Mouse (Mus musculus): ENCODE data around the gene Pfpl. TPM values are rescaled to one million over a fixed set of nuclear protein-coding genes. Genes with fewer than 3 reads are reported as not detected.

The Pfpl gene
- 0.02 TPM in 1 of 2 replicates, not detected in the other for polyA plus RNA-seq (2012; rRNA removed)

DNA sequence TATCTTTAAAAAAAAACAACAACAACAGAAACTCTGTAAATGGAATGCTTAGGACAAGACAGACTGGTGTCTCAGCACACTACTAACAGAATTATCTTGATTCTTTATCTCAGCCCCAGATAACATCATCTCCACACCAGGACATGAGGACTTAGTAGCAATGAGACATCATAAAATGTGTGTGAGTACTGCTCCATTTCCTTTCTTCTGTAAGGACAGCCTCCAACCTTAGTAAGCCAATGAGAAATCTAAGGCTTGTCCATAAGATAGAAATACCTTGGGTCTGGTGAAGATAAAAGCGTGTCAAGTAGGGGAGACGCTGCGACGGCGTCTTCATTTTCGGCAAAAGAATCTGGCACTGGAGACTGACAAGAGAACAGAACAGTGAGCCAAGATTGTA is at the start of gene Pfpl:
Gene Pfpl (plus strand): TSS at position 301 of the 400 bp plus-strand sequence.
- no peak within 1 kb of the TSS for H3K4me3 ChIP-seq (ENCODE audit: insufficient read depth, low read length)
- no peak within 1 kb of the TSS for H3K27ac ChIP-seq (ENCODE audit: insufficient read depth, low read length)
- TF ChIP-seq CTCF (IDR thresholded peaks at IDR 0.05; ENCODE audit: extremely low read depth, insufficient read depth, low read length) (no peak), POLR2A (IDR thresholded peaks at IDR 0.05; ENCODE audit: extremely low read depth, insufficient read depth, low read length) (no peak)
- H3K4me1 ChIP-seq (ENCODE audit: control insufficient read depth, insufficient read depth, low read length): no peaks in the 10 kb centered on the region

DNA sequence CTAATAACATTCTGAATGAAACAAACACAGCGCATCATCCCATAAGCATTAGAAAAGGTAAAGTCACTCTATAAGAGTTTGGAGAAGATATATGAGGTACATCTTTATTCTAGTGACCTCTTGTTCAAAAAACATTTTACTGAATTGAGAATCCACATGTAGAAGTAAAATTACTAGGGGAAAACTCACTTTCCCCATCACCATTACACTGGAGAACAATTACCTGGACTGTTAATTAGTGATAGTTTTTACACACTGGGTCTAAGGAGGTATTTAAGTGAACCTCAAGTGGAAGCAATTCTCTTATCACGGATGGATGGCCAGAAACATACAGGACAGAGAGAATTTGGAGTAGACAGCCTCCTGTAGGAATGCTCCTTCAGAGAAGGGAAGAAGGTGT is 40.7 kb upstream of the Pfpl start, which contains the start of gene Olfr1440:
Gene Olfr1440 (plus strand): TSS at position 301 of the 400 bp plus-strand sequence.
- no peak within 1 kb of the TSS for H3K4me3 ChIP-seq (ENCODE audit: insufficient read depth, low read length)
- TF ChIP-seq CTCF (IDR thresholded peaks at IDR 0.05; ENCODE audit: extremely low read depth, insufficient read depth, low read length) (no peak), POLR2A (IDR thresholded peaks at IDR 0.05; ENCODE audit: extremely low read depth, insufficient read depth, low read length) (no peak)
- no peaks in the 10 kb centered on the region for H3K4me1 ChIP-seq (ENCODE audit: control insufficient read depth, insufficient read depth, low read length)
- H3K27ac ChIP-seq (ENCODE audit: insufficient read depth, low read length): no peak within 1 kb of the TSS

DNA sequence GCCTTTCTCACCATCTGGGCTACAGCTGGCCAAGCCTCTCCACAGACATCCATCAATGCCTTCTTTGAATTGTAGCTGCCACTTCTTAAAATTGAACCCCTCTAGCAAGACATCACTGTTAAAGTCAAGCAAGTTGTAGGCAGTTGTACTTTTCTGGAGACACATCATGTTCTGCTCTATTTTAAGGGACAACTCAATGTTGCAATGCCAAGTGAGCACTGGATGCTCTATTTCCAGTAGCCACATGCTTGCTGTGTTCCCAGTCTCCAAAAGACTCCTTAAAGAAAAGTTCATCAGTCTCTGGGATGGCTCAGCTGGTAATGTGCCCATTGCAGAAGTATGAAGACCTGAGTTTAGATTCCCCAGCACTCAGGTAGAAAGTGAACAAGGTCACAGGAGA is 14.0 kb upstream of the Pfpl start:
- no peaks in the 10 kb centered on the region; the same call in 1 of the 2 replicates for H3K4me1 ChIP-seq (ENCODE audit: control insufficient read depth, insufficient read depth, low read length)
- H3K27ac ChIP-seq (ENCODE audit: insufficient read depth, low read length): no peak overlapping the region
- H3K4me3 ChIP-seq (ENCODE audit: insufficient read depth, low read length): no peak overlapping the region
- TF ChIP-seq CTCF (IDR thresholded peaks at IDR 0.05; ENCODE audit: extremely low read depth, insufficient read depth, low read length) (no peak), POLR2A (IDR thresholded peaks at IDR 0.05; ENCODE audit: extremely low read depth, insufficient read depth, low read length) (no peak)

DNA sequence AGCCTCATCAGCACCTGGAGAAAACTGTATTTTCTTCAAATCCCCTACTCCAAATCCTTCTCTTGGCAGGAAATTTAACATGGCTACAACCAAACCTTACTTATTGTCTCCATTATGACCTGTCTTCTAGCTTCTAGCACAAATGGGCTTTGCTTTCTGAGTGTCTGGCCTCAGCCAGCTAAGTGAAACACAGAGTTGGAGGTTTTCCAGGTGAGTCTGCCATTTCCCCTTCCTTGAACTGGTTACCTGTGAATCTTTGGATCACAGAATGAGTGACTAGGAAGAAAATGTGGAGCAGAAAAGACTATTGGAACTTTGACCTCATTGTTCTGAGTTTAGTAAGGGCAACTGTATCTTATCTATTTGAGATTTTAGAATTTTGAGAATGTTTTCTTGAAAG is 10.3 kb upstream of the Pfpl start, which contains the start of gene Olfr1441:
Gene Olfr1441 (plus strand): TSS at position 73 of the 400 bp plus-strand sequence.
- Histone ChIP-seq H3K4me1 (ENCODE audit: control insufficient read depth, insufficient read depth, low read length) (no peaks in the 10 kb centered on the region; the same call in 1 of the 2 replicates), H3K27ac (ENCODE audit: insufficient read depth, low read length) (no peak within 1 kb of the TSS), H3K4me3 (ENCODE audit: insufficient read depth, low read length) (no peak within 1 kb of the TSS)
- TF ChIP-seq POLR2A (IDR thresholded peaks at IDR 0.05; ENCODE audit: extremely low read depth, insufficient read depth, low read length) (no peak), CTCF (IDR thresholded peaks at IDR 0.05; ENCODE audit: extremely low read depth, insufficient read depth, low read length) (no peak)

DNA sequence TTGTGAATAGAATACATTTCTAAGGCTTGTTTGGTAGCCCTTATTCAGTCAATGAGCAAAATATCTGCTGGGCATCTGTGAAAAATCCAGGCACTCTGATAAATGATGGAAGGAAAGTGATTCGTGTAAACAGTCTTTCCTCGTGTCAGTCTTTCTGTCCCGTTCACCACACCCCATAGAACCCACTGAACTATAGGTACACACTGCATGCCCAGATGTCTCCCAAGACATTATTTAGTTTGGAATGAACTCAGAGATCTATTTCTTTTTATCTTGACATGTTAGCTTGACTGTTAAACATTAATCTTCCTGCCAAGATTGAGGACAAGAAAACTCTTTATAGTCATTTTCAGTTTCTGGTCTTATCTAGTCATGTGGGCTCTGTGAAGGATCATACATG is 9.4 kb upstream of the Pfpl start:
- no peak overlapping the region for H3K27ac ChIP-seq (ENCODE audit: insufficient read depth, low read length)
- TF ChIP-seq CTCF (IDR thresholded peaks at IDR 0.05; ENCODE audit: extremely low read depth, insufficient read depth, low read length): no peak
- no peak overlapping the region for H3K4me3 ChIP-seq (ENCODE audit: insufficient read depth, low read length)
- H3K4me1 ChIP-seq (ENCODE audit: control insufficient read depth, insufficient read depth, low read length): no peaks in the 10 kb centered on the region; the same call in 1 of the 2 replicates

DNA sequence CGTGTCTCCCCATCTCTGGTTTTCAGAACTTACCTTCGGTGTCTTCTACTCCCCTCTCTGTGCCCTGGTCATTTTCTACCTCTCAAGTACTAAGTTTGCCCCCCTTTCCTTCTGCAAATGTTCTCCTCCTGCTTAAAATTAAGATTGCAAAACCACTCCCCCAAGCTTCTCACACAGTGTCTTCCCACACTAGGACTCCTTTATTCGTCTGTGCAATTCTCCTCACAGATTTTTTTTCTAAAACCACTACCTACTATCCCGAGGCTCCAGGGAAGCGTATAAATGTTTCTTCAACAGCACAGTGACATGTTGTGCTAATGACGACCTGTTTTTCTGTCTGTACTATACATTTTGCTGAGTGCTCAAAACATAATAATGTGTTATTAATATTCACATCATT is 7.2 kb upstream of the Pfpl start:
- TF ChIP-seq POLR2A (IDR thresholded peaks at IDR 0.05; ENCODE audit: extremely low read depth, insufficient read depth, low read length) (no peak), CTCF (IDR thresholded peaks at IDR 0.05; ENCODE audit: extremely low read depth, insufficient read depth, low read length) (no peak)

DNA sequence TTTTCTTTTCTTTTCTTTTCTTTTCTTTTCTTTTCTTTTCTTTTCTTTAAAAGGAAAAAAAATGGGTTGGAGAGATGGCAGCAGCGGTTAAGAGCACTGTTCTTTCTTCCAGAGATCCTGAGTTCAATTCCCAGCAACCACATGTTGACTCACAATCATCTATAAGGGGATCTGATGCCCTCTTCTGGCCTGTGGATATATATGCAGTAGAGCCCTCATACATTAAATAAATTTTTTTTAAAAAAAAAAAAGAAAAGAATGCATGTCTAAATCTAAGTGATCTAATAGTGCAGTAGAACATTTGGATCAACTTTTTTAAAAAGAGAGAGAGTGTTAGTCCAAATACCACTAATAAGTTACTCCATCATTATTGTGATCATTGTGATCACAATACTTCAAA is 6.0 kb upstream of the Pfpl start:
- Histone ChIP-seq H3K4me3 (ENCODE audit: insufficient read depth, low read length) (no peak overlapping the region), H3K27ac (ENCODE audit: insufficient read depth, low read length) (no peak overlapping the region), H3K4me1 (ENCODE audit: control insufficient read depth, insufficient read depth, low read length) (no peaks in the 10 kb centered on the region)
- no peak for TF ChIP-seq CTCF (IDR thresholded peaks at IDR 0.05; ENCODE audit: extremely low read depth, insufficient read depth, low read length)
- TF ChIP-seq POLR2A (IDR thresholded peaks at IDR 0.05; ENCODE audit: extremely low read depth, insufficient read depth, low read length): no peak

More for the DNA sequence above, 7.2 kb upstream of the Pfpl start:
- Histone ChIP-seq H3K4me1 (ENCODE audit: control insufficient read depth, insufficient read depth, low read length) (no peaks in the 10 kb centered on the region; the same call in 1 of the 2 replicates), H3K27ac (ENCODE audit: insufficient read depth, low read length) (no peak overlapping the region), H3K4me3 (ENCODE audit: insufficient read depth, low read length) (no peak overlapping the region)

DNA sequence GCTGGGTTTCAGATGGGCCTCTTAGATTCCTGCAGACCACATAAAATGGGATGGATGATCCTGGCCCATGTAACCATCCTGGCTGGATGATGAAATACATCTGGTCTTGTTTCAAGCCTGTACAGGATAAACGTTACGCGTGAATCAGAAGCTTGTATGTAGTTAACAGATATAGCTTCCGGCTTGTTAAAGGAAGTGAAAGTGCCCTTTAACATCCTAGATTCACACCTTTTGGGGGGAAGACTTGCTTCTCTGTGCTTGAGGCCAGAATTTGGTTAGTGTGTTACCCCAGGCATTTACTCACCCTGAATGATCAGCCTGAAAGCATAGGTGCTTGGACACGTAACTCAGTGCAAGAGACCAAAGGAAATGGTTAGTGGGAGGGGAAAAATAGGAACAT is 604 bp upstream of the Pfpl start:
- H3K27ac ChIP-seq (ENCODE audit: insufficient read depth, low read length): no peak overlapping the region
- no peaks in the 10 kb centered on the region for H3K4me1 ChIP-seq (ENCODE audit: control insufficient read depth, insufficient read depth, low read length)
- H3K4me3 ChIP-seq (ENCODE audit: insufficient read depth, low read length): no peak overlapping the region
- no peak for TF ChIP-seq POLR2A (IDR thresholded peaks at IDR 0.05; ENCODE audit: extremely low read depth, insufficient read depth, low read length)
- TF ChIP-seq CTCF (IDR thresholded peaks at IDR 0.05; ENCODE audit: extremely low read depth, insufficient read depth, low read length): no peak

DNA sequence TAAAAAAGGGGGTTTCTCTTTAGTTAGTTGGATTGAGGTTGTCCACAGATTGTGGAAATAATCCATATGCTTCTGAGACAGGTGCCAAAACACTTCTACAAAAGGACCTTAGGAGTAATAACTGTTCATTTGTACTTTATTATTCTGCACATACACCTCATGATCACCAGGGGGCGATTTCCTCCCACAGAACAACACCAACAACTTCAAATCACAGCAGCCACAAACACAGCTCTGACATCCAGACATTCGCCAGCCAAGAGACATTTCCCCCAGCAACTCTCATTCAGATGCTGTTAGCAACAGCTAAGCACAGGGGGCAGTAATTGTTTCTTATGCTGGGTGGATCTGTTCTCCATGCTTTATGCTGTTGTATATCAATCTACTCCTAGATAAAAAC is 5.3 kb downstream of the Pfpl start:
- Histone ChIP-seq H3K4me3 (ENCODE audit: insufficient read depth, low read length) (no peak overlapping the region), H3K27ac (ENCODE audit: insufficient read depth, low read length) (no peak overlapping the region)

DNA sequence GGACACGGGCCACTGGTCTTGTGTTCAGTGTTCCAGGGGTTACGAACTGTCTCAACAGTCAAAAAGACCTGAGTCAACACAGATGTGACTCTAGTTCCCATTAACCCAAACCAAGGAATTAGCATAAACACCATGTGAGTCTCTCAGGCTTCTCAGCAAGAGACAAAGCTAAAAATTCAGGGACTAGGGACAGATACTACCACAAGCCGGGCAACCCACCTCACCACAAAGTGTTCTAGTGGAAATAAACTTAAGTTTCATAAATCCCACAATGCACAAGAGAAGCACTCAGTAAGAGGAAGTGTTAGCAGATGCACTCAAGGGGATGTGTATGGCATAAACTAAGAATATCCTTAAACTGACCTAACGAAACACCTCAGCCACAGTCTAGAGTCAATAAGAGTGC is 7.3 kb downstream of the Pfpl start:
- H3K4me3 ChIP-seq (ENCODE audit: insufficient read depth, low read length): no peak overlapping the region
- no peaks in the 10 kb centered on the region for H3K4me1 ChIP-seq (ENCODE audit: control insufficient read depth, insufficient read depth, low read length)
- no peak for TF ChIP-seq POLR2A (IDR thresholded peaks at IDR 0.05; ENCODE audit: extremely low read depth, insufficient read depth, low read length)
- TF ChIP-seq CTCF (IDR thresholded peaks at IDR 0.05; ENCODE audit: extremely low read depth, insufficient read depth, low read length): no peak
- H3K27ac ChIP-seq (ENCODE audit: insufficient read depth, low read length): peak overlapping the region; percentile 77; the same call in 1 of the 2 replicates

More for the DNA sequence above, 5.3 kb downstream of the Pfpl start:
- TF ChIP-seq POLR2A (IDR thresholded peaks at IDR 0.05; ENCODE audit: extremely low read depth, insufficient read depth, low read length) (no peak), CTCF (IDR thresholded peaks at IDR 0.05; ENCODE audit: extremely low read depth, insufficient read depth, low read length) (peak; percentile 32; the same call in 1 of the 2 replicates)
- H3K4me1 ChIP-seq (ENCODE audit: control insufficient read depth, insufficient read depth, low read length): no peaks in the 10 kb centered on the region

Measured in cortical plate, adult 2 months (tissue).